Mouse (Mus musculus): ENCODE measurements around the gene Pgam2.

GRCm38 (mm10) chr11:5802005-5802404 lies 1.5 kb downstream of the Pgam2 start:
- TF ChIP-seq GATA1 (IDR thresholded peaks at IDR 0.05; ENCODE audit: borderline replicate concordance, low read length) (no peak), FLI1 (IDR thresholded peaks at IDR 0.05; ENCODE audit: low read length) (no peak)
